Mouse (Mus musculus) megakaryocyte, embryonic 14.5 days (primary cell): Measurements from ENCODE around the gene Ccdc136.

Experiments used
- FLI1 ChIP-seq: IDR thresholded peaks from 2 replicates; pipeline ENCODE4 v1.6.1; 2012; ENCODE audit warnings: low read length, inconsistent platforms, mixed read lengths
- GATA1 ChIP-seq: IDR thresholded peaks from 3 replicates; pipeline ENCODE4 v1.6.1; 2012; ENCODE audit warnings: mixed read lengths, low read length, inconsistent platforms, borderline replicate concordance

GRCm38 (mm10) chr6:29389425-29389824 lies 6.7 kb upstream of the Ccdc136 start:
- no peak for TF ChIP-seq GATA1
- TF ChIP-seq FLI1, result no peak
